Mouse (Mus musculus) cerebellum, adult 2 months (tissue): ENCODE measurements around the gene Arid3c.
A peak's percentile ranks its signal among the peaks of the same experiment; 100 is the strongest.
"Not testable (repeated sequence)": the region's sequence is repeated elsewhere in the genome, so short reads cannot be mapped to it uniquely, and the experiment has no call there.

Source experiments
- CTCF ChIP-seq: fragments of 200-500 bp; IDR thresholded peaks from 2 replicates; pipeline ENCODE4 v1.5.1; 2011; ENCODE audit warnings: low read depth, mild to moderate bottlenecking, control low read depth, low read length, moderate library complexity, borderline replicate concordance; ENCODE audit not compliant: insufficient read depth
- POLR2A ChIP-seq: fragments of 200-500 bp; IDR thresholded peaks from 2 replicates; pipeline ENCODE4 v1.6.1; 2011; ENCODE audit warnings: low read length, control low read depth, borderline replicate concordance; ENCODE audit not compliant: insufficient read depth

DNA sequence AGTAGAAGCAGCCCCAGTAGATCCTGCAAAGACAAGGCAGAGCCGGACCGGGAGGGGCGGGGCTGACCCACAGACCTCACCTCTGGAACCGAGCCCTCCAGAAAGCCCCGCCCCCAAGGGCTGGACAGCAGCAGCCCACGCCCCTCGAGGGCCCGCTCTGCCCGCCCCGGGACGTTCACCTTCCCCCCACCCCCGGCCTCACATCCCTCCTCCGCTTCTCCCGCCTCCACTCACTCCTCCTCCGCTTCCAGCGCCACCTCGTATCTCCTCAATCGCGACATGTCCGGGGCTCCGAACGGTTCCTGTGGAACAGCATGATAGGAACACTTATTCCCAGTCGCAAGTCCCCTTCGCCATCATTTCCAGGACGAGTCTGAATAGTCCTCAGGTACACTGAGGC is 42.6 kb upstream of the Arid3c start:
- not testable (repeated sequence) for TF ChIP-seq CTCF
- 0 out of 2 replicates have a peak, but pooled peaks have one; percentile 14 for TF ChIP-seq POLR2A
